Mouse (Mus musculus) embryonic facial prominence, embryonic 12.5 days (tissue): ENCODE data around the gene Qk. TPM values are rescaled to one million over a fixed set of nuclear protein-coding genes. Genes with fewer than 3 reads are reported as not detected.

Experiments
- ATAC-seq: fragments of 200-750 bp; cut with Nextera tagmentation; 2 replicates; pipeline ENCODE4 v1.8.0; 2017; ENCODE audit not compliant: insufficient number of reproducible peaks, insufficient read depth, low FRiP score, low TSS enrichment
- H3K27ac ChIP-seq: fragments of 300-500 bp; sonication (generic); 2 replicates; pipeline ENCODE4 v1.5.1; 2016; ENCODE audit warnings: mild to moderate bottlenecking
- H3K27me3 ChIP-seq: fragments of 300-500 bp; sonication (generic); 2 replicates; pipeline ENCODE4 v1.6.1; 2016; ENCODE audit warnings: mild to moderate bottlenecking, moderate library complexity
- H3K36me3 ChIP-seq: fragments of 300-500 bp; sonication (generic); 2 replicates; pipeline ENCODE4 v1.6.1; 2016; ENCODE audit warnings: mild to moderate bottlenecking
- H3K4me1 ChIP-seq: fragments of 300-500 bp; sonication (generic); 2 replicates; pipeline ENCODE4 v1.6.1; 2016
- H3K4me2 ChIP-seq: fragments of 300-500 bp; sonication (generic); replicated peaks from 2 replicates; pipeline ENCODE4 v1.6.1; 2016; ENCODE audit warnings: mild to moderate bottlenecking, moderate library complexity
- H3K4me3 ChIP-seq: fragments of 300-500 bp; sonication (generic); 2 replicates; pipeline ENCODE4 v1.5.1; 2016; ENCODE audit warnings: mild to moderate bottlenecking
- H3K9ac ChIP-seq: fragments of 300-500 bp; sonication (generic); 2 replicates; pipeline ENCODE4 v1.6.1; 2016; ENCODE audit warnings: mild to moderate bottlenecking, moderate library complexity
- H3K9me3 ChIP-seq: fragments of 300-500 bp; sonication (generic); 2 replicates; pipeline ENCODE4 v1.6.1; 2016; ENCODE audit warnings: mild to moderate bottlenecking, moderate library complexity
- WGBS: fragments of 180-500 bp; shearing (Covaris S2); methylation state at CpG from one replicate; pipeline ENCODE4 v1.1.7; 2016; 5-methylcytosine and 5-hydroxymethylcytosine counted together
- polyA plus RNA-seq: library from polyadenylated mRNA; unstranded; fragments of >200 nt; fragmentation: Nextera tagmentation; extraction: Ambion mirVana; gene quantifications from 2 replicates; pipeline ENCODE4 v1.2.1, GENCODE M21; 2016

Qk gene
- polyA plus RNA-seq, 1 experiment from 2014 or later, result 29.1 TPM

DNA sequence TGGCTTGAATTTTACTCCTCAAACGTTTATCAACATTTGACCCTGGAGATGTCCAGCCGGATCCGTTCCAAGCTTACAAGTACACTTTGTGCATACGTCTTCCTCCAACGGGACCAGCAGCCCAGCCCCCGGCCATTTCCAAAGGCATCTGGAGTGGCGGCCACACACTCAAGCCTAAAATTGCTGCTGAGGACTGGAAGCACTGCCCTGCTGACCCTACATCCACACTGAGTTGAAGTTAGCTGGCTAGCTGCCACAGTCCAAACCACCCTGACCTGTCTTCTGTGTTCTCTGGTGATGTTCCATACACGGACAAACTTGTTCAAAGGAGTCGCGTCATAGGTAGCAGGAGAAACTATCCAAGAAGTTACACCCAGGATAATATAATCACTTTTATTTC, 18.6 kb upstream of the Qk start:
- Histone ChIP-seq H3K27me3 (no peaks in the 10 kb centered on the region), H3K27ac (no peak overlapping the region), H3K9me3 (no peaks in the 10 kb centered on the region), H3K9ac (no peak overlapping the region), H3K36me3 (no peaks in the 10 kb centered on the region), H3K4me2 (no peak overlapping the region), H3K4me3 (no peak overlapping the region), H3K4me1 (0 out of 2 replicates have a peak, but pooled peaks cover 6% of the 10 kb centered on the region)
- WGBS, result 60% methylated on average over 10 of the region's 10 CpGs
- no peak for ATAC-seq

DNA sequence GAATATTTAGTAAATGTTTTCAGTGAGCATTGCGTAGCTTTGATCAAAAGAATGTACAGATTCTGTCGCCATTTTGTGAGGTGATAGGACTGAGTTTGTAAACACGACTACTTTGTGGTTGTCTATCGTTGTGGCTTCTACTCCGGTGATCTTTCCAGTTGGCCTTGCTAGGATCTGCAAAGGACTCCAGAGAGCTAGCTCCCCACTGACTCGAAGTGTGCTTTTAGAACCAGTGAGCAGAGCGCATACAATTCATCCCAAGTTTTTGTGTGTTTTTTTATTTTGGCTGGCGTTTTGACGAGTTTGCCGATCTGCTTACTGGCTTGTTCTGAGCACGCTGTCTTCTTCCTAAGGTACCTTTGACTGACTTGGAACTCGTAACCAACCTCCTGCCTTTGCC, 16.9 kb upstream of the Qk start:
- Histone ChIP-seq H3K4me2 (no peak overlapping the region), H3K27ac (no peak overlapping the region), H3K36me3 (no peaks in the 10 kb centered on the region), H3K9me3 (no peaks in the 10 kb centered on the region), H3K27me3 (no peaks in the 10 kb centered on the region), H3K4me3 (no peak overlapping the region), H3K4me1 (0 out of 2 replicates have a peak, but pooled peaks cover 6% of the 10 kb centered on the region), H3K9ac (no peak overlapping the region)
- WGBS, result 85% methylated on average over 12 of the region's 12 CpGs
- no peak for ATAC-seq

DNA sequence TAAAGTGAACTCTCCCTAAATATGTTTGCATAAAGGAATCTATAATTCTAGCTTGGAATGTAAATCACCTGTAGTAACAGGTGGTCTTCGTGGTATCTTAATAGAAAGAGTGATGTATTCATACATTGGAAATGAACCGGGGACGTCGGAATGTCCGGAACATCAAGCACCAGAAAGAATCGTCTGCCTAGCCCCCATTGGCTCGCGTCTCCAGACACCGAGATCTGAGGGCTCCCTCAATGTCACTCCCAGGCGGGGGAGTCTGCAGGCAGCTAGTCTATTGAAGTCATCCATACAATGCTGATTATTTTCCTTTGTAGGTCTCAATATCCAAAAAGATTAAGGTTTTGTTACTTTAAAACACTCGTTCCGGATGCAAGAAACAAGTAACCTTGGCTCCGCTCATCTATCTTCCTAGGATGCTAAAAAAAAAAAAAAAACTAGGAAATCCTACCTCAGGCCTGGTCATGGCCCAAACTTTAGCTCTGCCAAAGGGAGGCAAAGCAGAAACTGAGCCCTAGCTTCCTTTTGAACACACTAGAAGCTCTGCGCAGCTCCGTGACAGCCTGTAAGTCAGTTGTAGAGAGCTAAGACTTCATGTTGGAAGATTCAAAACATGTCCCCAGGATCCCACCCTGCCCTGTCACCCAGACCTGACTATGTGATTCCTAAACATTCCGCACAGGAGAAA, 16.3 kb upstream of the Qk start:
- 18% methylated on average over 16 of the region's 16 CpGs for WGBS
- H3K4me3 ChIP-seq, result peak overlapping the region; percentile 41
- no peak for ATAC-seq

DNA sequence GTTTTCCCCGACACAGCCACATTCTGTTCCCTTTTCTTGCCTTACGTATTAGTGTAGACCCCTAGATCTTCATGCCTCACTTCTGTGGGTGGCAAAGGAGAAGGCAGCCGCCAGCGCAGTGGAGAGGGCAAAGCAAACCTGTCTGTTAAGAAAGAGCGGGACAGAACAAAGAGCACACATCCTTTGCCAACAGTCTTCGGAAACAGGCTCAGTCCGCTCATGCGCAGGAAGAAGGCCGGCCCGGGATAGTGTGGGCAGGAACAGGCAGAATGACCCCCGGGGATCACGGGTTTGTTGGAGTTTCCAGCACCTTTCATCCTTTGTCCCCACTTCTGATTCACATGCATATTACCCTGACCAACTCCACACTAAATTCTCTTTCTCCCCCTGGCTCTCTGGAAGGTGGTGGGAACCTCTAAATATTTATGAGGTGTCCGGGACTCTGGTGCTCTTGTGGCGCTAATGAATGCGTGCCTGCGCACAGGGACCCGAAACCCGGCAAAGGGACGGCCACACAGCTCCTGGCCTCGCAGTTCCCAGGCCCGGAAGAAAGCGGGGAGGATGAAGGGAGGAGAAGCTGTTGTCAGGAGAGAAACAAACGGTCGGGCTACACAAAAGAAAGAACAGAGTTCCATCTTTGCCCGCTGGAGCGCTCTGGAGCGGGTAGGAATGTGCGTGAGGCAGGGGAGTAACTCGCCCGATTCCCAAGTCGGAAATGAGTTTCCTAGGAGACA, 15.5 kb upstream of the Qk start:
- peak overlapping the region; percentile 41 for H3K4me3 ChIP-seq
- H3K4me1 ChIP-seq, result 0 out of 2 replicates have a peak, but pooled peaks cover 6% of the 10 kb centered on the region
- ATAC-seq, result peak; percentile 83
- H3K27me3 ChIP-seq, result no peaks in the 10 kb centered on the region
- WGBS, result 1% methylated on average over 31 of the region's 31 CpGs
- peak overlapping the region; percentile 54 for H3K9ac ChIP-seq
- no peaks in the 10 kb centered on the region for H3K9me3 ChIP-seq
- H3K27ac ChIP-seq, result peak overlapping the region; percentile 84
- H3K36me3 ChIP-seq, result no peaks in the 10 kb centered on the region
- peak overlapping the region; percentile 77 for H3K4me2 ChIP-seq

More for the DNA sequence above, 16.3 kb upstream of the Qk start:
- Histone ChIP-seq H3K27ac (peak overlapping the region; percentile 84; the same call in 1 of the 2 replicates), H3K9ac (peak overlapping the region; percentile 54; the same call in 1 of the 2 replicates), H3K4me2 (peak overlapping the region; percentile 77), H3K27me3 (no peaks in the 10 kb centered on the region), H3K4me1 (0 out of 2 replicates have a peak, but pooled peaks cover 6% of the 10 kb centered on the region), H3K36me3 (no peaks in the 10 kb centered on the region), H3K9me3 (no peaks in the 10 kb centered on the region)

DNA sequence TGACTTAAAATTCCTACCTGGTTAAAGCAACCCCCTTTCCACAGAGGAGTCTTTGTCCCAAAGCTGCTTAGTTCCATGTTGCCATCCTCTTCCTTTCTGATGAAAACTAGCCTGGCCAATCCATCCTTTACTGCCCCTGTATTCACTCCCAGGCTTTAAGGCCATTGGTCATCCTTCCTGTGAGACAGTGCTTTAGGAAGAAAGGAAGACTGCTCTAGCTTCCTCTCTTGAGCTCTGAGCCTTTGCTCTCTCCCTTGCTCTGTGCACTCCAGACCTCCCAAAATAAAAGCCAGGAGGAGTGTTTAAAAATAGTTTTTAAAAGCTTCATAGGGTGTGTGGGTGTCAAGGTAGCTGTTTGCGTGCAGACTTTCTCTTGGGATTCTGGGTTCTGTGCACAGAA, 14.8 kb upstream of the Qk start:
- no peak for ATAC-seq
- WGBS, result 16% methylated on average over 1 of the region's 1 CpGs
- H3K27ac ChIP-seq, result peak overlapping the region; percentile 84; the same call in 1 of the 2 replicates

DNA sequence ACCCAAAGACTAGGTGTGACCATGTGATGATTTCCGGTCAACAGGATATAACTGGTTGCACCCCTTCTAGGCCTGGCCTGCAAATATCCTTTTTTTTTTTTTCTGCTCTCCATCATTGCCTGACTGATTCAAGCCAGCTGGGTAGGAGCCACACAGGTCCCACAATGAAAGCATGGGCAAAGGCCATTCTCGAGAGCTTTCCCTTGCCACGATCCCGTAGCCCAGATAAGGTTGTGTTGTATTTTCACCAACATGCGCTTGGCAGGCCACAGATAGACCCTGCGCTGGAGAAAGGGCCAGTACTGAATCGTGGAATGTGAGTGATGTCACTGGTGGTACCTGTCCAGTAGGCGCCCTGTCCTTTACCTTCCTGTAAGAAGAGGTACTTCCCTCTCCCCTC, 13.7 kb upstream of the Qk start:
- ATAC-seq, result no peak
- no peak overlapping the region for H3K4me2 ChIP-seq
- H3K4me3 ChIP-seq, result no peak overlapping the region
- H3K9me3 ChIP-seq, result no peaks in the 10 kb centered on the region
- no peak overlapping the region for H3K9ac ChIP-seq
- no peaks in the 10 kb centered on the region for H3K36me3 ChIP-seq
- no peaks in the 10 kb centered on the region for H3K27me3 ChIP-seq
- 0 out of 2 replicates have a peak, but pooled peaks cover 6% of the 10 kb centered on the region for H3K4me1 ChIP-seq
- no peak overlapping the region for H3K27ac ChIP-seq
- WGBS, result 90% methylated on average over 8 of the region's 8 CpGs

More for the DNA sequence above, 14.8 kb upstream of the Qk start:
- H3K27me3 ChIP-seq, result no peaks in the 10 kb centered on the region
- no peaks in the 10 kb centered on the region for H3K9me3 ChIP-seq
- H3K36me3 ChIP-seq, result no peaks in the 10 kb centered on the region
- no peak overlapping the region for H3K9ac ChIP-seq
- H3K4me3 ChIP-seq, result 0 out of 2 replicates have a peak overlapping the region, but pooled peaks have one; percentile 41
- 0 out of 2 replicates have a peak, but pooled peaks cover 6% of the 10 kb centered on the region for H3K4me1 ChIP-seq
- H3K4me2 ChIP-seq, result peak overlapping the region; percentile 77

DNA sequence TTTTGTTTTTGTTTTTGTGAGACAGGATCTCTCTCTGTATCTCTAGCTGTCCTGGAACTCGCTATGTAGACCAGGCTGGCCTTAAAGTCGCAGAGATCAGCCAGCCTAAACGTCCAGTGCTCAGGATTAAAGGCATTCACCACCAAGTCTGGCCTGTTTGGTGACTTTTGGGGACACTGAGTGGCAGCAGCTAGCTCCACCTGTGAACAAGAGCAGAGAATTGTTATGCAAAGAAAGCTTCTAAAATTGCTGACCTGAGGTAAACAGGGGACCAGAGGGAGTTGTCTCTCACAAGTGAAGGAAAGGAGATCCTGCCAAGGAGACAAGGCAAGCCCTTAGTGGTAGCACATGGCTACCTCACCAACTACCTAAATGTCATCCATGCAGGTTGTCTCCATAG, 12.5 kb upstream of the Qk start:
- Histone ChIP-seq H3K9me3 (no peaks in the 10 kb centered on the region), H3K27ac (no peak overlapping the region), H3K9ac (no peak overlapping the region), H3K4me1 (0 out of 2 replicates have a peak, but pooled peaks cover 6% of the 10 kb centered on the region), H3K36me3 (no peaks in the 10 kb centered on the region), H3K4me2 (no peak overlapping the region), H3K4me3 (no peak overlapping the region), H3K27me3 (no peaks in the 10 kb centered on the region)
- 43% methylated on average over 3 of the region's 3 CpGs for WGBS
- no peak for ATAC-seq

DNA sequence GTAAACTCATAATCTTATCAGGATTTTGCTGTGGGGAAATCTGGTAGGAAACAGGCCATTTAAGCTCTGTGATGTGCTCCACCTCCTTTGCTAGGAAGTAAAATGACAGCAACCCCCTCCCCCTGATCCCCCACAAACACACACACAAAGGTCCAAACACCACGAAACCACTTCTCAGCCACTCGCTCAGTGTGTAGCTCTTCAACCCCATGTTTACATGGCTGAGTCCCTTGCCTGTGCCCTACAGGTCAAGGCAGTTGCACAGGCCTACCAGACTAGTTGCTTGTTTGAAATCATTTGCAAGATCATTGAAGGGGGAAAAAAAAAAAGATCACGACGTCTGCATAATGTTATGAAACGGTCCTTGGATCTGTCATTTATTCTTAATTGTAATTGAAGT, 9.8 kb upstream of the Qk start:
- H3K4me2 ChIP-seq, result no peak overlapping the region
- H3K36me3 ChIP-seq, result no peaks in the 10 kb centered on the region
- ATAC-seq, result no peak
- H3K4me1 ChIP-seq, result 0 out of 2 replicates have a peak, but pooled peaks cover 1% of the 10 kb centered on the region
- H3K9ac ChIP-seq, result no peak overlapping the region
- 63% methylated on average over 5 of the region's 5 CpGs for WGBS
- H3K9me3 ChIP-seq, result no peaks in the 10 kb centered on the region
- no peaks in the 10 kb centered on the region for H3K27me3 ChIP-seq
- H3K4me3 ChIP-seq, result no peak overlapping the region
- no peak overlapping the region for H3K27ac ChIP-seq

DNA sequence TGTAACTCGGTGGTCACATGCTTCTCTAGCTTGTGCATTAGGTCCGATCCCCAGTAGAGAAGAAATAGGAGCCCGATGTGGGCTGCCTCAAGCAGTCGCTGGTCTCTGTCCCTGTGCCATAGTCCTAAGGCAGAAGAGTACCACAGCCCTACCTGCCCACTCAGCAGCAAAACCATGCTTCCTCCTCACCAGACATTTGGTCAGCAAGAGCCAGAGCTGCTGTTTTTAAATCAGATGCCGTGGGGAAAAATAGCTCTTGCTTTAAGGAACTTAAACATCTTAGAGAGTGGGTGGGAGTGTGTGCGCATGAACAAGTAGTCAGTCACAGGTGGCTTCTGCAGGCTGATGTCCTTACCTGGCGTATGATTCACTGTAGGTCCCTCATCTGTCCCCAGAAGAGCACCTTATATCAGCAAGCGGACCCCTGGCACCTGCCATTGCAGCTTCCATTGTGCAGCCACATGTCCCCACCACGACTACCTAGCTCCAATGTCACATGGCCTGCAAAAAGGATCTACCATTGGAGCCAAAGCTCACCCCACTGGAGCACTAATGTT, 9.0 kb upstream of the Qk start:
- ATAC-seq, result no peak
- WGBS, result 90% methylated on average over 9 of the region's 9 CpGs
- H3K9me3 ChIP-seq, result no peaks in the 10 kb centered on the region

DNA sequence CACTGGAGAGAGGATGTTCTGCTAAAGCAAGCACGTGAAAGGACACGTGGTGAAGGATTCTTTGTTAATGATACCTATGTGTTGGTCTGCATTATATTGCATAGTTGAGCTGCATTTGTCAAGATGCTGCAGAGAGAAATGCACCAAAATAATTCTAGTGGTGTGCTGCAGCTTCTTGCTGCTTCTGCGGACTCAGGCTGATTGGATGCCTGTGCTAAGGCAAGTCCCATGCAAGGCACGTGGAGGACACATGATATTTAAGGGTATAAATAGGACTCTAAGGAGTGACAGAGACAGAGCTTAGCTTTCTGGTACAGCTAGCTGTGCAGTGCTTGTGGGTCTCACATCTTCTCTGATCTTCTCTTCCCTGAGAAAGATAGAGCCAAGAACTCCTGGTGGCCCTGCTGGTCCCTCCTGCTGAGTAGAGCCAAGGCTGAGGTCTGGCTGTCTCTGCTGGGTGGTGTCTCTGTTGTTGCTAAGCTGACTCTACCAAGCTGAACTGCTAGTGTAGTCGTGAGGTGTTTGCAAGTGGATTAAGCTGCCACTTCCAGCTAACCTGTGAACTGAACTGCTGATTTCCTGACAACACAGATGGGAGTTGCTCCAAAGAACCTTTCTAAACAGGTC, 8.0 kb upstream of the Qk start:
- Histone ChIP-seq H3K36me3 (no peaks in the 10 kb centered on the region), H3K27ac (no peak overlapping the region), H3K27me3 (no peaks in the 10 kb centered on the region), H3K9me3 (no peaks in the 10 kb centered on the region), H3K4me3 (no peak overlapping the region), H3K9ac (no peak overlapping the region), H3K4me2 (no peak overlapping the region), H3K4me1 (0 out of 2 replicates have a peak, but pooled peaks cover 4% of the 10 kb centered on the region)
- WGBS, result 78% methylated on average over 5 of the region's 5 CpGs
- no peak for ATAC-seq

More for the DNA sequence above, 9.0 kb upstream of the Qk start:
- H3K27ac ChIP-seq, result no peak overlapping the region
- no peaks in the 10 kb centered on the region for H3K4me1 ChIP-seq
- no peak overlapping the region for H3K9ac ChIP-seq
- H3K36me3 ChIP-seq, result no peaks in the 10 kb centered on the region
- H3K4me3 ChIP-seq, result no peak overlapping the region
- no peak overlapping the region for H3K4me2 ChIP-seq
- H3K27me3 ChIP-seq, result no peaks in the 10 kb centered on the region

DNA sequence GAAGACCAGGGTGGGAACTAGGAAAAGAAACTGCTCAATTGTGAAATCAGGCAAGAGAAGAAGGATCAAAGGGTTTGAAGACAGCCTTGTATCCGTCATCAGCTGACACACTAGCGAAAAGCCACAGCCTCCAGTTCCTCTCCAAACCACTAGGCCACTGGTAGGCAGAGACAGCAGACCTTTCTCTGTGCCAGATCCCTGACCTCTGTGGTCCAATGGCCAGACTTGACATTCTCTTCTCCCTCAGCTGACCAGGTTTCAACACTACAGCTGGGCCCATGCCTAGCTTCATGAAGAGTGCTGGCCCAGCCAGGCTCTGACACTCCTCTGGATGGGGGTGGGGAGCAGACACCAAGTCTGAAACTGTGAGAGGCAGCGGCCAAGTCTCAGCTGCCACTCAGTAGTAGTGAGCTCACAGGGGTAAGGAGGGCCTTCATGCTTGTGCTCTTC, 7.0 kb upstream of the Qk start:
- H3K4me2 ChIP-seq, result no peak overlapping the region
- no peak for ATAC-seq
- no peak overlapping the region for H3K4me3 ChIP-seq
- no peaks in the 10 kb centered on the region for H3K9me3 ChIP-seq
- no peak overlapping the region for H3K27ac ChIP-seq
- H3K36me3 ChIP-seq, result no peaks in the 10 kb centered on the region
- no peak overlapping the region for H3K9ac ChIP-seq
- H3K27me3 ChIP-seq, result no peaks in the 10 kb centered on the region
- 0 out of 2 replicates have a peak, but pooled peaks cover 4% of the 10 kb centered on the region for H3K4me1 ChIP-seq
- WGBS, result 73% methylated on average over 3 of the region's 3 CpGs
